Mouse (Mus musculus) CH12.LX (cell line): Measurements from ENCODE around the gene Phip. TPM values are rescaled to one million over a fixed set of nuclear protein-coding genes. Genes with fewer than 3 reads are reported as not detected.
A peak's percentile ranks its signal among the peaks of the same experiment; 100 is the strongest.

ENCODE experiments used
- DNase-seq: peaks from one replicate; pipeline ENCODE4 v3.0.0-alpha.2; 2013; ENCODE audit errors: extremely low read depth
- H3K27ac ChIP-seq: 2 replicates; pipeline ENCODE4 v1.5.1; 2012; ENCODE audit warnings: low read depth, mild to moderate bottlenecking, control low read depth, moderate library complexity; ENCODE audit not compliant: insufficient read depth
- H3K27me3 ChIP-seq: replicated peaks from 2 replicates; pipeline ENCODE3; 2012; ENCODE audit warnings: inconsistent platforms
- H3K36me3 ChIP-seq, 2 experiments: replicated peaks in 1 of 2; 2 replicates each; pipeline versions ENCODE3 to v1.6.1; 2012; ENCODE audit warnings: inconsistent platforms in 1 of 2, low read length in 1 of 2, mild to moderate bottlenecking in 1 of 2, mixed read lengths in 1 of 2, moderate library complexity in 1 of 2; ENCODE audit not compliant: control insufficient read depth in 1 of 2, insufficient read depth in 1 of 2
- H3K4me1 ChIP-seq, 2 experiments: 2 replicates each; pipeline ENCODE4 v1.6.1; 2012; ENCODE audit warnings: inconsistent platforms in 1 of 2, moderate library complexity in 1 of 2; ENCODE audit not compliant: insufficient read depth in 2 of 2, control insufficient read depth in 1 of 2
- H3K4me2 ChIP-seq: 2 replicates; pipeline ENCODE4 v1.6.1; 2012; ENCODE audit warnings: low read depth, mild to moderate bottlenecking, control low read depth; ENCODE audit not compliant: poor library complexity, insufficient read depth, severe bottlenecking
- H3K4me3 ChIP-seq, 3 experiments: fragments of 150-350 bp in 1 of 3; sonication (generic) in 1 of 3; replicated peaks in 1 of 3; 2 replicates each; pipeline versions ENCODE3 to v1.5.1; 2011 to 2012; ENCODE audit warnings: low read depth in 2 of 3, low read length in 2 of 3, mild to moderate bottlenecking in 2 of 3, moderate library complexity in 2 of 3, control low read depth in 1 of 3, improper control_type of control experiment in 1 of 3, inconsistent platforms in 1 of 3, mixed read lengths in 1 of 3; ENCODE audit not compliant: poor library complexity in 1 of 3
- H3K79me2 ChIP-seq: replicated peaks from 2 replicates; pipeline ENCODE4 v1.6.1; 2012; ENCODE audit warnings: mild to moderate bottlenecking, moderate library complexity; ENCODE audit not compliant: control insufficient read depth, poor library complexity, insufficient read depth, severe bottlenecking; ENCODE audit errors: extremely low read depth
- H3K9ac ChIP-seq: 2 replicates; pipeline ENCODE4 v1.6.1; 2012; ENCODE audit warnings: low read depth, mild to moderate bottlenecking, control low read depth, moderate library complexity; ENCODE audit not compliant: insufficient read depth
- H3K9me3 ChIP-seq: replicated peaks from 2 replicates; pipeline ENCODE3; 2012; ENCODE audit warnings: low read length, inconsistent platforms, mixed read lengths
- BHLHE40 ChIP-seq: IDR thresholded peaks from 2 replicates; pipeline ENCODE4 v1.6.1; 2011; ENCODE audit warnings: mild to moderate bottlenecking, low read depth, low read length, improper control_type of control experiment
- CTCF ChIP-seq, 2 experiments: IDR thresholded peaks in 1 of 2; conservative IDR thresholded peaks in 1 of 2; 2 replicates each; pipeline ENCODE4 v1.5.1; 2011 to 2012; ENCODE audit warnings: low read depth in 2 of 2, low read length in 2 of 2, improper control_type of control experiment in 1 of 2, inconsistent platforms in 1 of 2, mild to moderate bottlenecking in 1 of 2, moderate library complexity in 1 of 2
- E2F4 ChIP-seq: IDR thresholded peaks from 2 replicates; pipeline ENCODE4 v1.6.1; 2011; ENCODE audit warnings: low read depth, low read length, improper control_type of control experiment; ENCODE audit not compliant: insufficient replicate concordance
- EP300 ChIP-seq: IDR thresholded peaks from 2 replicates; pipeline ENCODE4 v1.6.1; 2011; ENCODE audit warnings: low read length, improper control_type of control experiment
- HCFC1 ChIP-seq: IDR thresholded peaks from 2 replicates; pipeline ENCODE4 v1.6.1; 2012; ENCODE audit warnings: low read depth, mild to moderate bottlenecking, inconsistent platforms, low read length, improper control_type of control experiment
- IRF4 ChIP-seq: IDR thresholded peaks from 2 replicates; pipeline ENCODE4 v1.6.1; 2014; ENCODE audit warnings: low read depth, mild to moderate bottlenecking, inconsistent platforms, low read length, improper control_type of control experiment
- JUN ChIP-seq: IDR thresholded peaks from 2 replicates; pipeline ENCODE4 v1.6.1; 2011; ENCODE audit warnings: low read depth, mild to moderate bottlenecking, low read length, improper control_type of control experiment, moderate library complexity; ENCODE audit not compliant: insufficient read depth
- JUND ChIP-seq: conservative IDR thresholded peaks from 2 replicates; pipeline ENCODE4 v1.6.1; 2011; ENCODE audit warnings: low read depth, low read length, improper control_type of control experiment
- MAX ChIP-seq: IDR thresholded peaks from 2 replicates; pipeline ENCODE4 v1.6.1; 2011; ENCODE audit warnings: low read length, improper control_type of control experiment
- MEF2A ChIP-seq: IDR thresholded peaks from 2 replicates; pipeline ENCODE4 v1.6.1; 2014; ENCODE audit warnings: low read depth, mild to moderate bottlenecking, inconsistent platforms, low read length, improper control_type of control experiment, borderline replicate concordance
- NRF1 ChIP-seq: IDR thresholded peaks from 2 replicates; pipeline ENCODE4 v1.6.1; 2014; ENCODE audit warnings: low read depth, mild to moderate bottlenecking, inconsistent platforms, low read length, improper control_type of control experiment, moderate library complexity
- POLR2AphosphoS2 ChIP-seq: IDR thresholded peaks from 2 replicates; pipeline ENCODE4 v1.6.1; 2011; ENCODE audit warnings: low read depth, low read length, improper control_type of control experiment
- SIN3A ChIP-seq: IDR thresholded peaks from 2 replicates; pipeline ENCODE4 v1.6.1; 2012; ENCODE audit warnings: low read length, improper control_type of control experiment, inconsistent platforms
- TBP ChIP-seq: conservative IDR thresholded peaks from 2 replicates; pipeline ENCODE4 v1.6.1; 2011; ENCODE audit warnings: low read depth, low read length, improper control_type of control experiment
- TCF12 ChIP-seq: IDR thresholded peaks from 2 replicates; pipeline ENCODE4 v1.6.1; 2014; ENCODE audit warnings: low read depth, mild to moderate bottlenecking, inconsistent platforms, low read length, improper control_type of control experiment
- UBTF ChIP-seq: IDR thresholded peaks from 2 replicates; pipeline ENCODE4 v1.6.1; 2012; ENCODE audit warnings: low read depth, mild to moderate bottlenecking, inconsistent platforms, low read length, improper control_type of control experiment, moderate library complexity
- USF2 ChIP-seq: conservative IDR thresholded peaks from 2 replicates; pipeline ENCODE4 v1.6.1; 2011; ENCODE audit warnings: low read depth, low read length, improper control_type of control experiment
- dilution Hi-C: fragments of 300-500 bp; cut with MboI; formaldehyde crosslinking; loops from 2 replicates; pipeline ENCODE4 v1.14.3; 2020; ENCODE audit warnings: low sequenced_read_pairs; ENCODE audit not compliant: extremely low pct_unique_long_range_greater_than_20kb, extremely low pct_ligation_motif_present
- in situ Hi-C: fragments of 300-500 bp; cut with MboI; formaldehyde crosslinking; loops from 3 replicates; pipeline ENCODE4 v1.14.3; 2019; ENCODE audit warnings: low sequenced_read_pairs, low pct_ligation_motif_present, low pct_unique_long_range_greater_than_20kb, mixed read lengths
- polyA plus RNA-seq: library from polyadenylated mRNA; unstranded; fragments of >175 nt; gene quantifications from 2 replicates; pipeline ENCODE4 v1.2.1, GENCODE M21; 2012; ENCODE audit warnings: low read depth; ENCODE audit not compliant: insufficient read length
- total RNA-seq, 2 experiments: library from RNA; depleted of rRNA; stranded (reverse); fragments of 300-350 nt in 1 of 2; fragments of >200 nt in 1 of 2; gene quantifications; 2 replicates each; pipeline ENCODE4 v1.2.3; 2012 to 2014

Phip gene
- total and polyA plus RNA-seq, 3 experiments: 24.1 to 29.8 (median 28.8) TPM

DNA sequence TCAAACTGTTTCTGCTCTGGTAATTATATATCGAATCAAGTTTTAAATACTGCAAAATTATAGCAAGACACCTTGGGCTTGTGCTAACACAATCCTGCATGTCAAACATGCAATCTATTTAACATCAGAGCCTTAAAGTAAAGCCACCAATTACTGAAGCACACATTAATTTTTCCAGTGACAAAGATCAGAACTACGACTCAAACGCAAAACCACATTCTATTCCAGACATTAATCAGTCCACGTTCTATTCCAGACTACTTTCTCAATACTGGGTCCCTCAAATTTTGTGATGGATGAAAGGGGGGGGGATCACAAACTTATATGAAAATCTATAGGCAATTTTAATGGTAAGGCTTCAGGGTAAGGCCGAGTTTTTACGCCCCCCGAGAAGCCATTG is 68.1 kb downstream of the Phip start:
- Histone ChIP-seq H3K36me3 (peaks cover 33 to 65% of the 10 kb centered on the region in 2 experiments), H3K27me3 (no peaks in the 10 kb centered on the region)
- DNase-seq: peak; percentile 18

DNA sequence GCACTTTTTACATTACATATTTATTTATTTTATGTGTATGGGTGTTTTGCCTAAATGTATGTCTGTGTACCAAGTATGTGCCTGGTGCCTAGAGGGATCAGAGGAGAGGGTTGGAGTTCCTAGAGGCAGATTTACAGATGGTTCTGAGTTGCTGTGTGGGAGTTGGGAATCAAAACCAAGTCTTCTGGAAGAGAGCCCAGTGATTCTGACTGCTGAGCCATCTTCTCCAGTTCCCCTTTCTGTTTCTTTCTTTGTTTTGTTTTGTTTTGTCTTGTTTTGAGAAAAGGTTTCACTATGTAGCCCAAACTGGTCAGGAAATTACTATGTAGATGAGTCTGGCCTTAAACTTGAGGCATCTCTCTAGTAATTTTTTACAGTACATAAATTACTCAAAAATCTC is 86.7 kb downstream of the Phip start:
- H3K9ac ChIP-seq: no peak overlapping the region
- H3K4me2 ChIP-seq: no peak overlapping the region
- no peaks in the 10 kb centered on the region for H3K27me3 ChIP-seq
- H3K4me3 ChIP-seq: no peak overlapping the region
- H3K9me3 ChIP-seq: no peaks in the 10 kb centered on the region
- dilution Hi-C loops (no loop called here), in situ Hi-C loops (no loop called here)
- no peak for TF ChIP-seq MAX
- TF ChIP-seq EP300: peak; percentile 65
- TF ChIP-seq NRF1: no peak
- no peak for TF ChIP-seq CTCF (conservative IDR thresholded peaks at IDR 0.05 in 1 of 2, IDR thresholded peaks at IDR 0.05 in 1 of 2; ENCODE audit: low read depth in 2 of 2, low read length in 2 of 2)
- TF ChIP-seq UBTF: no peak
- no peak for TF ChIP-seq MEF2A
- TF ChIP-seq HCFC1: no peak
- peak; percentile 59; the same call in 1 of the 2 replicates for TF ChIP-seq IRF4
- TF ChIP-seq POLR2AphosphoS2: no peak
- no peak for TF ChIP-seq USF2
- no peak for TF ChIP-seq JUN
- TF ChIP-seq TBP: no peak
- TF ChIP-seq E2F4: no peak
- H3K27ac ChIP-seq: no peak overlapping the region
- H3K4me1 ChIP-seq: no peaks in the 10 kb centered on the region
- peaks cover 25 to 68% of the 10 kb centered on the region in 2 experiments for H3K36me3 ChIP-seq
- no peak for DNase-seq
- no peaks in the 10 kb centered on the region for H3K79me2 ChIP-seq

More for the DNA sequence above, 68.1 kb downstream of the Phip start:
- no peak overlapping the region for H3K27ac ChIP-seq
- H3K9me3 ChIP-seq: no peaks in the 10 kb centered on the region
- H3K4me3 ChIP-seq: no peak overlapping the region
- TF ChIP-seq JUN (peak; percentile 50; the same call in 1 of the 2 replicates), JUND (peak; percentile 76; the same call in 1 of the 2 replicates), EP300 (peak; percentile 81), TCF12 (no peak), IRF4 (peak; percentile 81), USF2 (no peak), SIN3A (no peak), BHLHE40 (peak; percentile 66)
- H3K4me2 ChIP-seq: no peak overlapping the region
- dilution Hi-C loops: no loop called here
- H3K79me2 ChIP-seq: 0 out of 2 replicates have a peak, but pooled peaks cover 2% of the 10 kb centered on the region
- no peak overlapping the region for H3K9ac ChIP-seq
- no peaks in the 10 kb centered on the region for H3K4me1 ChIP-seq
- in situ Hi-C loops: no loop called here
